Mouse (Mus musculus) c-Kit-positive CD71-positive TER-119-negative erythroid progenitor cells, embryonic 14.5 days (primary cell): ENCODE measurements around the gene Chrm4.

Experiments
- DNase-seq: peaks from one replicate; pipeline ENCODE4 v3.0.0-alpha.2; 2013; ENCODE audit warnings: low read depth

Chrm4 gene

DNA sequence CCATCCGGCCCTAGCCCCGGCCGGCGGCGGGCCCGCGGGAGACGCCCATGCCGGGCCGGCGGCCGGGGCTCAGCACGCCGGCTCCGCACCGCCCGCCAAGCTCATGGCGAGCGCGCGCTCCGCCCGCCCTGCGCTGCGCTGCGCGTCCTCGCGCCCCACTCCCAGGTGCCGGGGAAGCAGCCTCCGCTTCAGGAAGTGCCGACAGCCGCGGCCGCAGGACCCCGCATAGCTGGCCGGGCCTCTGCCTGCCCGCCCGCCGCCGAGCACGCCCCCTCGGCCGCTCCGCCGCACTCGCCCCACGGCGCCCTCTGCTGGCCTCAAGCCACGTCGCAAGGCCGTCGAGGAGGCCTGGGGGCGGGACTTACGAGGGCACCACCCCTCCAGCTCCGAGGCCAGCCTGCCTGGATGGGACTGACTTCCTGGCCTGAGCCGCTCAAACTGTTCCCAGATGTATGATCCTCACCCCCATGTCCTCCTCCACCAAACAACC is 36.4 kb downstream of the Chrm4 start:
- peak; percentile 80 for DNase-seq

GRCm38 (mm10) chr2:91964610-91965204 is 37.7 kb downstream of the Chrm4 start:
- DNase-seq, result no peak

- no peak for DNase-seq
Measured at GRCm38 (mm10) chr2:91965417-91965816, 38.4 kb downstream of the Chrm4 start.

DNA sequence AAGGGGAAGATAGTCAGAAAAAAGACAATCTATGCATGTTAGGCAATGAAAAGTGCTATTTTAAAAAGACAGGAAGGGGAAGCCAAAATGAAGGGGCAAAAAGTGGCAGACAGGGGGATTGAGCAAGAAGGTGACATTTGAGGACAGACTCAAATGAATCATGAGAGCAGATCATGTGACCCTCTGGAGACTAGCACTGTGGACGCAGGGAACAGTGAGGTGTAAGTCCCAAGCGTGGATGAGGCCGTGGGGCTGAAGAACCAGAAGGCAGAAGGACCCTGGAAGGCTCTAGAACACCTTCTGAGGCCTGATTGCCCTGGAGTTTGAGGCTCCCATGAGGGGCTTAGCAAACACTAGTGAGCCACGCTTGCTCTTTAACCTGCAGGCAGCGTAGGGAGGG is 39.3 kb downstream of the Chrm4 start:
- DNase-seq, result no peak

DNA sequence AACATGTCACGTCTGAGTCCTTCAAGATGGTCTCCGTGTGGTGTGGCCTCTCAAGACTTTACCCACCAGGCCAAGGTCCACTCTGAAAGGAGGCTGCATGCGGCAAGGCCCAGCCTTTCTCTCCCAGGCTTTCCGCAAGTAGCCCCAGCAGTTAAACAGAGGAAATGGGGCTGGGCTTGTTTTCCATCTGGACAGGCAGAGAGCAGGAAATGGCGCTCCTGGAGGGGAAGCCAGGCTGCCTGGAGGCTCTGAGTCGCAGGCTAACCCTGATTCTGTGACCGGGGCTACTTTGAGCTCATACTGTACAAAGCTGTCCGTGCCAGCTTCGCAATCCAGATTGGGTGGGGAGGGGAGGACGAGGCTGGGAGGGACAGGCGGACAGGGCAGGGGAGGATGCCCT is 40.9 kb downstream of the Chrm4 start:
- DNase-seq, result no peak

- DNase-seq, result no peak
Measured at GRCm38 (mm10) chr2:91971231-91972097, 44.4 kb downstream of the Chrm4 start.

DNA sequence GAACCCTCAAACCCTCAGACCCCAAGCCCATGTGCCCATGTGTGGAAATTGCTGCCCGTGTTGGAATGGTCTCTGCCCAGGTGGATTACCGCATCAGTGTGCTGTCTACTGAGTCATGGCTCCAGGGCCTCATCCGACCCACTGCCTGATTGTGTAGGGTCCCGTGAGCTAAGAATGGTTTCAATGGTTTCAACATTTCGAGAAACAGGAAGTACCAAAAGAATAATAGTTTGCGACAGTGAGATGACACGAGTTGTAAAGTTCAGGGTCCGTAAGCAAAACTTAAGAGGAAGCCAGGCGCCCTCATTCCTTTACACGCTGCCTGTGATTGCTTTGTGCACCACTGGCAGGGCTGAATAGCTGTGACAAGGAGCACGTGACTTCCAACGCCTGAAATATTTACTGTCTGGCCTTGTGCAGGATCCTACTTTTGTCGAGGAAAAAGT is 45.1 kb downstream of the Chrm4 start:
- DNase-seq, result no peak

- DNase-seq, result no peak
Measured at GRCm38 (mm10) chr2:91973416-91974135, 46.5 kb downstream of the Chrm4 start.

- DNase-seq, result no peak
Measured at GRCm38 (mm10) chr2:91975581-91976541, 48.8 kb downstream of the Chrm4 start, which contains the start of gene Dgkz. Gene Dgkz, minus strand, starts transcription at chr2:91975864.

- DNase-seq, result no peak
Measured at GRCm38 (mm10) chr2:91977960-91978359, 50.9 kb downstream of the Chrm4 start.
